Mouse (Mus musculus): ENCODE measurements at regions not wholly inside any gene's neighbourhood (a gene's known extent, or its start where the extent isn't known, plus 50 kb on each side); places are given as distances from the start of the nearest gene placed in this dataset.

DNA sequence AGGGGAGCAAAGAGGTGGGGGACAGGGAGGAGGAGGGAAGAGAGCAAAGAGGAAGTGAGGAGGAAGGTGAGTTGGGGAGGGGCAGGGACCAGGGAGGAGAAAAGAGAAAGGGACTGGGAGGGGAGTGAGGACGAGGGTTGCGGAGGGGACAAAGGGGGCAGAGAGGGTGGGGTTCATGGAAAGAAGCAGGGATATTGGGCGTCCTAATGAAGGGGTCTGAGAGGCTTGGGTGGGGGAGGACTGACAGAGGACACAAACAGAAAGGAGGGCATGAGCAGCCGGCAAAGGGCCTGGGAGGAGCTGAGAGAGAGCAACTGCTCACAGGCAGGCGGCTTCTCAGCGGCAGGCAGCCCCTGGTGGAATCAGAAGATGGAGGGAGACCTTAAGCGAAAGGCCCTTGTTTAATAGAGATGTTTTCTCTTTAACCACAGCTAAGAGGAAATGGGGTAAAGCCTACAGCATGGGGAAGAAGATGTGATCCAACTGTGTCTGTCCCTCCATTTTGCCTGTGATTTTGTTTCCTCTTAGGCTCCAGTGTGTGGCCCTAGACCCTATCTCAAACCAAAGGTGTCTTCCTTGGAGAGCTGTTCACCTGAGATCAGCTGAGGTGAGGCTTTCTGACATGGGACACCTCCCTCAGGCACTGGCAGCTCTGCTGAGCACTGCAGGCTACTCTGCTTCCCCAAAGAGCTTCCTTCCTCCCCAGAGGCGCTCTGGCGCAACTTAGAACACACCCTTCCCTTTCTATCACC lies 203.1 kb downstream of the Pten start:
- Histone ChIP-seq H3K4me1 (ENCODE audit: control insufficient read depth, insufficient read depth, low read length) (no peaks in the 10 kb centered on the region), H3K4me3 (ENCODE audit: insufficient read depth, low read length) (no peak overlapping the region), H3K27ac (ENCODE audit: insufficient read depth, low read length) (no peak overlapping the region)
- TF ChIP-seq POLR2A (IDR thresholded peaks at IDR 0.05; ENCODE audit: extremely low read depth, insufficient read depth, low read length) (no peak), CTCF (IDR thresholded peaks at IDR 0.05; ENCODE audit: extremely low read depth, insufficient read depth, low read length) (no peak)

DNA sequence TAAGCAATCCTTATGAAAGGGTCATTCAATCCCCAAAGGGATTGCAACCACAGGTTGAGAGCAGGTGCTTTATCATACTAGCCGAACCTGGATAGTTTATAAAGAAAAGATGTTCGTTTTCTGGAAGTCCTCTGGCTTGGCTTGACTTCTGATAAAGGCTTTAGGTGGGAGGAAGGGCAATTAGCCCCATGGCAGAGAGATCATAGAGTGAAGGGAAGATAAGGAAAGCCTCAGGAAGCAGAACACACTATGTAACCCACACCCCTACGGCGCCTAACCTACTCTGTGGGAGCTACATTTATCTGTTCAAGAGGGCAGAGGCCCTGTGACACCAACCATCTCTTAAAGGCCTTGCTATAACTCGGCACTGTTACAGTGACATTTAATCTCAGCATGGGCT lies 204.2 kb downstream of the Pten start:
- Histone ChIP-seq H3K4me3 (ENCODE audit: insufficient read depth, low read length) (no peak overlapping the region), H3K4me1 (ENCODE audit: control insufficient read depth, insufficient read depth, low read length) (no peaks in the 10 kb centered on the region), H3K27ac (ENCODE audit: insufficient read depth, low read length) (no peak overlapping the region)
- TF ChIP-seq CTCF (IDR thresholded peaks at IDR 0.05; ENCODE audit: extremely low read depth, insufficient read depth, low read length) (no peak), POLR2A (IDR thresholded peaks at IDR 0.05; ENCODE audit: extremely low read depth, insufficient read depth, low read length) (no peak)

DNA sequence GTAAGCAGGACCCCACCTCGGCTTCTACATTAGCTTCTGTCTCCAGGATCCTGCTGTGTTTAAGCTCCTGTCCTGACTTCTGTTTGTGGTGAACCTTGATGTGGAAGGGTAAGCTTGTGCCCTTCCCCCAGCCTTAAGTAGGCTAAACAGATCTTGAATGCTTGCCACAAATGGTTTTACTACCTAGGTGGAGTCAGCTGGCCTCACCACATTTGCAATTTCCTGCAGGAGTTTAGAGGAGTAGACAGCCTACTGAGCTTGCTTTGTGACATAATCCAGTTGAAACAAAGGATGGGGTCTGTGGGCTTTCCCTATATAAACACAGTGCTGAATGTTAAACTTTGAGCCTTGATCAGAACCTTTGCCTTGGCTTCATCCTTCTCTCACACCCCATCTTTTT lies 206.7 kb downstream of the Pten start:
- H3K4me3 ChIP-seq (ENCODE audit: insufficient read depth, low read length), result no peak overlapping the region
- no peaks in the 10 kb centered on the region for H3K4me1 ChIP-seq (ENCODE audit: control insufficient read depth, insufficient read depth, low read length)
- H3K27ac ChIP-seq (ENCODE audit: insufficient read depth, low read length), result no peak overlapping the region
- TF ChIP-seq POLR2A (IDR thresholded peaks at IDR 0.05; ENCODE audit: extremely low read depth, insufficient read depth, low read length), result no peak
- TF ChIP-seq CTCF (IDR thresholded peaks at IDR 0.05; ENCODE audit: extremely low read depth, insufficient read depth, low read length), result no peak

DNA sequence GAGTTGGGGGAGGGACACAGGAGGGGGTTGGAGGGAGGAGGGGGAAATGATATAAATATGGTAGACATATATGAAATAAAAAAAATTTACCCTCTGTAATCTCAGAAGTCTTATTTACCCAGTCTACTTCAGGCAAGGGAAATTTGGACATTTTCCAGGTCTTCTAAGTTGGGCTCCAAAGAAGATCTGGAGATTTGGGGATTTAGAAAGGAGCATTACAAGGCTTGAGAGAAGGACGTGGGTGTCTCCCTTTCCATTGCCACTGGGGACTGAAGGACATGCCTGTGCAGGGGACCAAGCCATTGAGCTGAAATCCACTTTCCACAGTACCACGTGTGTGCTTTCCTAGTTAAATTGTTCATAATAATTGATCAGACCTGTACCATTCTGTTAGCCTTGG lies 208.2 kb downstream of the Pten start:
- H3K4me1 ChIP-seq (ENCODE audit: control insufficient read depth, insufficient read depth, low read length), result no peaks in the 10 kb centered on the region
- TF ChIP-seq CTCF (IDR thresholded peaks at IDR 0.05; ENCODE audit: extremely low read depth, insufficient read depth, low read length), result no peak
- no peak for TF ChIP-seq POLR2A (IDR thresholded peaks at IDR 0.05; ENCODE audit: extremely low read depth, insufficient read depth, low read length)
- no peak overlapping the region for H3K27ac ChIP-seq (ENCODE audit: insufficient read depth, low read length)
- no peak overlapping the region for H3K4me3 ChIP-seq (ENCODE audit: insufficient read depth, low read length)

DNA sequence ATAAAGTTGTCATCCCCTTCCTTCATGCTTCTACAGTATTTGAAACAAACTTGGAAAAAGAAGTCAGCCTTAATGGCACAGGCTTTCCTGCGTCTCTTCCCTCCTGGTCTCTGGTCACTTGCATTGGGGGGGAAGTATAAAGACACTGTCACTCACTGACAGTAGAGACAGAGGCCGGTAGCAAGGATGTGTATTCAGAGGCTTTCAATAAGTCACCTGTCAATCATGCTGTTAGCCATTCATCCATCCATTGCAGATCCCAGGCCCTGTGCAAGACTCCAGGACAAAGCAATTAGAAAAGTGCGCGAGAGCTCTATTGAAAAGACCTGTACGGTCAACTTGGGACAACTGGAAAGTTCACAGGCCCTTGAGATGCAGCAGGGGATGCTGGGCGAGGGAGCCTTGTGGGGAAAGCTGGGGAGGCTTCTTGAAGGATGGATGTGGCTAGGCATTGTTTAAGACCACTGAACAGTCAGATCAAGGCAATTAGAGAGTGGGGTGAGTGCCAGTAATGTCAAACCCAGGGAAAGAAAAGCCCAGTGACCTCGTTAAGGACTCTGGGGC lies 212.0 kb downstream of the Pten start:
- no peak overlapping the region for H3K27ac ChIP-seq (ENCODE audit: insufficient read depth, low read length)
- no peak for TF ChIP-seq CTCF (IDR thresholded peaks at IDR 0.05; ENCODE audit: extremely low read depth, insufficient read depth, low read length)
- no peak for TF ChIP-seq POLR2A (IDR thresholded peaks at IDR 0.05; ENCODE audit: extremely low read depth, insufficient read depth, low read length)

DNA sequence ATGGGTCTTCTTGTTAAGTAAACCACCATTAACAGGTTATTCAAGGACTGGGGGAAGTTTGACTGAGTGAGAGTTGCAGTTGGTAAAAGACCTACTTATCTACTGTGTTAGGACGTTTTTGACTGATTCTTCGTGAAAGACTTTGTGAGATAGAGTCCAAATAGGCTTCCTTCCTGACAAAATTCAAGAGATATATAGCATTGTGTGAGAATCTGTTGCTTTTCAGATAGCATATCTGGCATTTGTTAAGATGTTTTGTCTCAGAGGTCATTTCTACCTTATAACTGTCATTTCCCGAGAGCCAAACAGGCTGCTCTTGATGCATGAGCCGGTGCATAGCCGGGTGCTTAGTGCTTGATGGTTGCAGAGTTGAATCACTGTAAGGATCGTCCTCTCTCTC lies 214.8 kb downstream of the Pten start:
- no peaks in the 10 kb centered on the region for H3K4me1 ChIP-seq (ENCODE audit: control insufficient read depth, insufficient read depth, low read length)
- no peak overlapping the region for H3K4me3 ChIP-seq (ENCODE audit: insufficient read depth, low read length)
- no peak overlapping the region for H3K27ac ChIP-seq (ENCODE audit: insufficient read depth, low read length)
- TF ChIP-seq CTCF (IDR thresholded peaks at IDR 0.05; ENCODE audit: extremely low read depth, insufficient read depth, low read length), result no peak
- TF ChIP-seq POLR2A (IDR thresholded peaks at IDR 0.05; ENCODE audit: extremely low read depth, insufficient read depth, low read length), result no peak

More for the DNA sequence above, 212.0 kb downstream of the Pten start:
- H3K4me1 ChIP-seq (ENCODE audit: control insufficient read depth, insufficient read depth, low read length), result no peaks in the 10 kb centered on the region
- H3K4me3 ChIP-seq (ENCODE audit: insufficient read depth, low read length), result no peak overlapping the region

DNA sequence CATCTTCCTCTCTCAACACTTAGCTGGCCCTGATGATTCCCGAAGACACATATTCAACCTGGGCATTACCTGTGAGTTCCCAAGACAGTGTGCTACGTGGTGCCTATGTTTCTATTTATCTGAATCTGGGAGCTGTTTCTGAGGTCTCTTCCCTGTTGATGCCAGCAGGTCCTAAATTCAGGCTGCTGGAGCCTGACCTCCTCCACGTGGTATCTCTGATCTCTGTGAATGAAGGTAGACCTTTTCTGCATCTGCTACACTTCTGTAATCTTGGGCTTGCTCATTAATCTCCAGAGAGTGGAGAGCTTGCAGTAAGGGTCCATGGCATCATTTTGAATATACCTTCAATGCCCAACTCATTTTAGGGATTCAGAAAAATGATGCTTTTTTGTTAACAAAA lies 215.8 kb downstream of the Pten start:
- TF ChIP-seq POLR2A (IDR thresholded peaks at IDR 0.05; ENCODE audit: extremely low read depth, insufficient read depth, low read length) (no peak), CTCF (IDR thresholded peaks at IDR 0.05; ENCODE audit: extremely low read depth, insufficient read depth, low read length) (no peak)
- no peak overlapping the region for H3K4me3 ChIP-seq (ENCODE audit: insufficient read depth, low read length)
- H3K4me1 ChIP-seq (ENCODE audit: control insufficient read depth, insufficient read depth, low read length), result no peaks in the 10 kb centered on the region
- H3K27ac ChIP-seq (ENCODE audit: insufficient read depth, low read length), result no peak overlapping the region

DNA sequence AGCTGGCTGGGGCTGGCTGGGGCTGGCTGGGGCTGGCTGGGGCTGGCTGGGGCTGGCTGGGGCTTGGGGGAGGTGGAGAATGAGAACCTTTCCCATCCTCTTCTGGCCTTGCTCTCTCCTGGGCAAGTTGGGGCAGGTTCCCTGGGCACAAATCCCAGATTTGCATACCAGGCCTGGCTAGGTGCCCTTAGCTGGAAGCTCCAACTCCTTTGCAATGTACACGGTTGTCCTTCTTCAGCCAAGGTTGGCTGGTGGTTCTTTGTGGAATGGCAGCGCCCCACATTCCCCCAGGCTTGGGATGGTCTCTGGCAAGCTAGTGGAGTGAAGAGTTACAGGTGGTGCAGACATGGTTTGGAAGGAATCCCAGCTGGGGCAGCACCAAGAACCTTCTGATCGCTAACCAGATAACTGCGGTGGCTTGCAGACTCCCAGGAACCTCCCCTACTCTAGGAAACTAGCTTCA lies 217.5 kb downstream of the Pten start:
- Histone ChIP-seq H3K27ac (ENCODE audit: insufficient read depth, low read length) (no peak overlapping the region), H3K4me3 (ENCODE audit: insufficient read depth, low read length) (no peak overlapping the region), H3K4me1 (ENCODE audit: control insufficient read depth, insufficient read depth, low read length) (no peaks in the 10 kb centered on the region)
- no peak for TF ChIP-seq POLR2A (IDR thresholded peaks at IDR 0.05; ENCODE audit: extremely low read depth, insufficient read depth, low read length)
- no peak for TF ChIP-seq CTCF (IDR thresholded peaks at IDR 0.05; ENCODE audit: extremely low read depth, insufficient read depth, low read length)

DNA sequence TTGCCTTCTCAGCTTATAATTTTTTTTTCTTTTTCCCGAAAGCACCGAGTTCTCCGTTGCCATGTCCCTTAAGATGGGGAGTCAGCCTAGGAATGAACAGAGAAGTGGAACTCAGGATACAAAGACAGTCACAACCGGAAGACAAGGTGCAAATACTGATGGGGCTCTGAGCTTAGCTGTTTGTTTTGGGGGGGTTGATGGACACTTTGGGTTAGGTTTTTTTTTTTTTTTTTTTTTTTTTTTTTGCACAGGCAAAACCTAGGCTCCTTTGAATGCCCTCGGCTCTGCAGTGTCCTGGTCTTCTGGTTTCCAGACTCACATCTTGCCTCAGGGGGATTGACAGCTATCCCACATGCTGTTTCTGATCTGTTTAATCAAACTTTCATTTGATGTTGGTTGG lies 218.0 kb downstream of the Pten start:
- Histone ChIP-seq H3K4me3 (ENCODE audit: insufficient read depth, low read length) (no peak overlapping the region), H3K27ac (ENCODE audit: insufficient read depth, low read length) (no peak overlapping the region), H3K4me1 (ENCODE audit: control insufficient read depth, insufficient read depth, low read length) (no peaks in the 10 kb centered on the region)
- TF ChIP-seq POLR2A (IDR thresholded peaks at IDR 0.05; ENCODE audit: extremely low read depth, insufficient read depth, low read length) (no peak), CTCF (IDR thresholded peaks at IDR 0.05; ENCODE audit: extremely low read depth, insufficient read depth, low read length) (no peak)

DNA sequence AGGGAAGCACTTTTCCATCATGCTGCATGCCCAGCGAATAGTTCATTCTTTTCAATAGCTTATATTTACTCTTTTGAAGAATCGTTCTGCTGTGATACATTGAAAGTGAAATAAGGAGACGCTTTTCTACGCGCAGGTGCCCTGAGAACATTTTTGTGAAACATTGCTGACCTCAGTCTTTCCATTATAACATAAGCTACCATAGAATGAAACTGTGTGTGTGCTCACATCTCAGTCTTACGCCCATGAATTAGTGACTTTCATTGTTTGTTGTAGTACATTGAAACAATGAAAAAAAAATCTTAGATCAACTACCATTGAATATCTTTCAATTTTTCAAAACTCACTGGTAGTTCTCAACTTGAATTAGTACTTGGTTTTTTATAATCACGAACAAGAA lies 219.2 kb downstream of the Pten start:
- H3K4me3 ChIP-seq (ENCODE audit: insufficient read depth, low read length), result no peak overlapping the region
- TF ChIP-seq CTCF (IDR thresholded peaks at IDR 0.05; ENCODE audit: extremely low read depth, insufficient read depth, low read length) (no peak), POLR2A (IDR thresholded peaks at IDR 0.05; ENCODE audit: extremely low read depth, insufficient read depth, low read length) (no peak)
- H3K27ac ChIP-seq (ENCODE audit: insufficient read depth, low read length), result no peak overlapping the region
- no peaks in the 10 kb centered on the region for H3K4me1 ChIP-seq (ENCODE audit: control insufficient read depth, insufficient read depth, low read length)
